Mouse (Mus musculus): ENCODE measurements around the gene Raet1e. TPM values are rescaled to one million over a fixed set of nuclear protein-coding genes. Genes with fewer than 3 reads are reported as not detected.
"Not testable (repeated sequence)": the region's sequence is repeated elsewhere in the genome, so short reads cannot be mapped to it uniquely, and the experiment has no call there.

The Raet1e gene
- polyA plus RNA-seq, 1 experiment from 2014 or later = 7.9 TPM

DNA sequence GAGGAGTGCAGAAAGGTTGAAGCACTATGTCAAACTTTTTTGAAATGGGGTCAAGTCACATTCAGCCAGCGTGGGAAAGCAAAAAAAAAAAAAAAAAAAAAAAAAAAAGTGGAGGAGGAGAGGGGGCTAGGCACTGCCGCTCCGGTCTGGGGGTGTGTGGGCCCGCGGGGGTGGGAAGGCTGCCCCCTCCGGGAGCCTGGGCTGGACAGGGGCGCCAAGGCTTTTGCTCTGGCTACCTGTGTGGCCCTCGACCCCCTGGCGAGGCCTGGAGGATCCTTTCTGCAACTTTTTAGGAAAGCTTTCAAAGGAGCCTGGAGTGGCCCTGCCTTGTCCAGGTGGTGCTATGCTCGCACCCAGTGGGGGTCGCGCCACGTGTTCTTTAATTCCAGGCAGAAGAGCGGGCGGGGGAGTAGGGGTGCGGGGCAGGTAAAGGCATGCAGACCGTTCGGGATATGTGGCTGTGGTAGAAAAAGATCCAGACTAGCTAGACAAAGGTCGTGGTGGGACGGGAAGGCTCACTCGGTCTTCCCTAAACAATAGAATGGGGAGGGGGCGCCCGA is 1.3 kb downstream of the Raet1e start:
- no peak overlapping the region for H3K9ac ChIP-seq (ENCODE audit: low read depth, low read length)
- H3K4me2 ChIP-seq = no peak overlapping the region
- peaks cover 48% of the 10 kb centered on the region for H3K27me3 ChIP-seq (ENCODE audit: control insufficient read depth, insufficient read depth, low read length)
- WGBS (ENCODE audit: insufficient replicate concordance) = 3% methylated on average over 23 of the region's 23 CpGs
- no peak overlapping the region for H3K27ac ChIP-seq (ENCODE audit: low read depth, low read length)
- no peak overlapping the region for H3K4me3 ChIP-seq (ENCODE audit: low read depth, low read length)
- no peaks in the 10 kb centered on the region; the same call in 1 of the 2 replicates for H3K4me1 ChIP-seq (ENCODE audit: control insufficient read depth, insufficient read depth, low read length)
- no peaks in the 10 kb centered on the region for H3K9me3 ChIP-seq (replicated peaks; ENCODE audit: control insufficient read depth, low read length)
- no peaks in the 10 kb centered on the region for H3K36me3 ChIP-seq (ENCODE audit: control insufficient read depth, insufficient read depth, low read length)
- no peak for ATAC-seq (replicated peaks; ENCODE audit: insufficient number of reproducible peaks, low FRiP score, low TSS enrichment)

DNA sequence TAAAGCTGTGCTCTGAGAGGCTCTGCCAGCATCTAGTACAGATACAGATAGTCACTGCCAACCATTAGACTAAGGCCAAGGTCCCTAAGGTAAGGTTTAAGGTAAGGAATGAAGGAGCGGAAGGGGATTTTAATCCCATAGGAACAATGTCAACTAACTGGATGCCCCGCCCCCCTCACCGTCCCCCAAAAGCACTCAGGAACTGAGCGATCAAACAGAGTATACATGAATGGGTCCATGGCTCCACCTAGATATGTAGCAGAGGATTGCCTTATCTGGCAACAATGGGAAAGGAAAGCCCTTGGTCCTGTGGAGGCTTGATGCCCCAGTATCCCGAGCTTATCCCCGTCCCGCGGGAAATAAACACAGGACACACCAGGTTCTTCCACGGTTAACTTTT is 4.9 kb downstream of the Raet1e start:
- H3K4me2 ChIP-seq = peak overlapping the region; percentile 52
- 16% methylated on average over 9 of the region's 9 CpGs for WGBS (ENCODE audit: insufficient replicate concordance)

DNA sequence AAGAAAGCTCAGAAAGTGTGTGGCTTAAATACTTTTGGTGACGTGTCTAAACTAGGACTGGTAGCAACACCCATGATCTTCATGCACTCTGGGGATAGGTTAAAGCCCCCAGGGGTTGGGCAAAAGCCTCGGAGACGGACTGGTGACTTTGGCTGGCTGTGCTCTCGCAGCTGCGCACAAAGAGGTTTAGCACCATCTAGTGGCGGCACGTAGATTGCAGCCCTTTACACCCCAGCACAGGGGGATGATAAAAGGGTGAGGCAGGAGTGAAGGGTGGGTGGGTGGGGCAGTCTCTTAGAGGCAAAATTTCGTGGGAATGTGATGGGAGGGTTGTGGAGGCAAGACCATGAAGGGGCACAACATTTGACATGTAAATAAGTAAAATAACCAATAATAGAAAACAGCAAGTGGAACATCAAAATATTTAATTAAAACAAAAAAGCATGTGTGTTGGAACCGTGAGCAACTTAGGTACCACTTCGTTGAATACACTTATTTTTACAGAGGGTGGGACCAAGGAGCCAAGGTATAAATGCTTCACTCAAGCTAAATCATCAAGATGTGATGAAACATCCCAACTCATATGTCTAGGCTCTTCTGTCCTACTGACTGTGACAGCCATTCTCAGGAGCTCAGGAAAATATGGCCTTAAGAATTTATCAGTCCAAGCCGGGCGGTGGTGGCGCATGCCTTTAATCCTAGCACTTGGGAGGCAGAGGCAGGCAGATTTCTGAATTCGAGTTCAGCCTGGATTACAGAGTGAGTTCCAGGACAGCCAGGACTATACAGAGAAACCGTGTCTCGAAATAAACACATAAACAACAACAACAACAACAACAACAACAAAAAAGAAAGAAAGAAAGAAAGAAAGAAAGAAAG is 5.6 kb downstream of the Raet1e start:
- not testable (repeated sequence) for H3K27ac ChIP-seq (ENCODE audit: low read depth, low read length); ATAC-seq (replicated peaks; ENCODE audit: insufficient number of reproducible peaks, low FRiP score, low TSS enrichment); H3K9ac ChIP-seq (ENCODE audit: low read depth, low read length); H3K9me3 ChIP-seq (replicated peaks; ENCODE audit: control insufficient read depth, low read length); H3K36me3 ChIP-seq (ENCODE audit: control insufficient read depth, insufficient read depth, low read length); H3K4me1 ChIP-seq (ENCODE audit: control insufficient read depth, insufficient read depth, low read length); H3K4me3 ChIP-seq (ENCODE audit: low read depth, low read length)
- WGBS (ENCODE audit: insufficient replicate concordance) = 32% methylated on average over 13 of the region's 16 CpGs
- peak overlapping the region; percentile 52 for H3K4me2 ChIP-seq
- H3K27me3 ChIP-seq (ENCODE audit: control insufficient read depth, insufficient read depth, low read length) = peaks cover 15% of the 10 kb centered on the region

More for the DNA sequence above, 4.9 kb downstream of the Raet1e start:
- not testable (repeated sequence) for H3K27ac ChIP-seq (ENCODE audit: low read depth, low read length); H3K4me1 ChIP-seq (ENCODE audit: control insufficient read depth, insufficient read depth, low read length); ATAC-seq (replicated peaks; ENCODE audit: insufficient number of reproducible peaks, low FRiP score, low TSS enrichment); H3K9me3 ChIP-seq (replicated peaks; ENCODE audit: control insufficient read depth, low read length); H3K4me3 ChIP-seq (ENCODE audit: low read depth, low read length); H3K36me3 ChIP-seq (ENCODE audit: control insufficient read depth, insufficient read depth, low read length); H3K9ac ChIP-seq (ENCODE audit: low read depth, low read length)
- peaks cover 20% of the 10 kb centered on the region for H3K27me3 ChIP-seq (ENCODE audit: control insufficient read depth, insufficient read depth, low read length)

DNA sequence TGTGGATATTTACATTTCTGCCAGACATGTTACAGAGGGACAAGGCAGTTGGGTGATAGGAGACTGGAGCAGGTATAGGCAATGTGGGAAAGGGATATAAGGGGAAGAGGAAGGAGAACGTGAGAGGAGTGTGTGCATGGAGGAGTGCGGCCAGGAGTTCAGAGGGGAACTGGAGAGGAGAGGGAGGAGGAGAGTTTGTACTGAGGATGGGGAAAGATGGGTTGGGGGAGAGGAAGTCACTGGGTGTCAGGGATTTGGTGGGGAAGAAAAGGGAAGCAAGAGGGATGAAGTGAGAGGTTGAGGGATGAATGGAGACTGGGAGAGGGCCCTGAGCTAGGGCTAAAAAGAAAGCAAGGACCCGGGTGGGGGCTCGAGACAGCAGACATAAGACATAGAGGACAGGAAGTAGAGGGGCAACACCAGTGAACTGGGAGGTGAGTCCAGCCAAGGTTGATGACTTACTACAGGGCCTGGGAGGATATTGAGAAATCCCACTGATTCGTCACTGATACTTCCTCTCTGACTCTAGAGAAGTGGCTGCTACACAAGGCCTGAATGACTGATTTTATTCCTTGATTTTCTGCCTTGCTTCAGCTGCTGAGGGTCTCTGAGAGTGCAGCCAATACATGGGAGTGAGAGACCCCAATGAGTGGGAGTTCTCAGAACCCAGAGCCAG is 7.1 kb downstream of the Raet1e start:
- H3K36me3 ChIP-seq (ENCODE audit: control insufficient read depth, insufficient read depth, low read length); H3K27ac ChIP-seq (ENCODE audit: low read depth, low read length); H3K9me3 ChIP-seq (replicated peaks; ENCODE audit: control insufficient read depth, low read length); H3K4me1 ChIP-seq (ENCODE audit: control insufficient read depth, insufficient read depth, low read length); H3K4me2 ChIP-seq; H3K4me3 ChIP-seq (ENCODE audit: low read depth, low read length); H3K27me3 ChIP-seq (ENCODE audit: control insufficient read depth, insufficient read depth, low read length); H3K9ac ChIP-seq (ENCODE audit: low read depth, low read length); ATAC-seq (replicated peaks; ENCODE audit: insufficient number of reproducible peaks, low FRiP score, low TSS enrichment): not testable (repeated sequence)
- 47% methylated on average over 5 of the region's 5 CpGs for WGBS (ENCODE audit: insufficient replicate concordance)

DNA sequence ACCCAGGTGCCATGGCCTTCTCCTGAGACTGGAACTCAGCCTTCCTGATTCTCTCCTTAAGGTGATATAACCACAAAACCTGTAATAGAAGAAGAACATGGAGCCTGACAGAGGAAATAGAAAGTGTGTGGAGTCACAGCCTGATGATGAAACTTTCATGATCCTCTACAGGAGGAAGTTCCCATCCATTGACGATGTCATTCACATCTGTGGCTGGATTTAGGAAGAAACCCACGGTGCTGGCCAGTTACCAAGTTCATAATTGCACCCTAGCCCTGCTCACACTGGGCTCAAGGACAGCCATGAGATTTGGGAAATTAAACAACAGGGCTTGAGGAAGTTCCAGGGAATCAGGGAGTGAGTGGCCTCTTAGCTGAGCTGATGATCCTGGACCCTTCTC is 7.7 kb downstream of the Raet1e start:
- H3K36me3 ChIP-seq (ENCODE audit: control insufficient read depth, insufficient read depth, low read length); H3K27ac ChIP-seq (ENCODE audit: low read depth, low read length); H3K4me1 ChIP-seq (ENCODE audit: control insufficient read depth, insufficient read depth, low read length); H3K9me3 ChIP-seq (replicated peaks; ENCODE audit: control insufficient read depth, low read length); H3K4me3 ChIP-seq (ENCODE audit: low read depth, low read length); H3K27me3 ChIP-seq (ENCODE audit: control insufficient read depth, insufficient read depth, low read length); ATAC-seq (replicated peaks; ENCODE audit: insufficient number of reproducible peaks, low FRiP score, low TSS enrichment); H3K9ac ChIP-seq (ENCODE audit: low read depth, low read length); H3K4me2 ChIP-seq: not testable (repeated sequence)
- 67% methylated on average over 2 of the region's 2 CpGs for WGBS (ENCODE audit: insufficient replicate concordance)

DNA sequence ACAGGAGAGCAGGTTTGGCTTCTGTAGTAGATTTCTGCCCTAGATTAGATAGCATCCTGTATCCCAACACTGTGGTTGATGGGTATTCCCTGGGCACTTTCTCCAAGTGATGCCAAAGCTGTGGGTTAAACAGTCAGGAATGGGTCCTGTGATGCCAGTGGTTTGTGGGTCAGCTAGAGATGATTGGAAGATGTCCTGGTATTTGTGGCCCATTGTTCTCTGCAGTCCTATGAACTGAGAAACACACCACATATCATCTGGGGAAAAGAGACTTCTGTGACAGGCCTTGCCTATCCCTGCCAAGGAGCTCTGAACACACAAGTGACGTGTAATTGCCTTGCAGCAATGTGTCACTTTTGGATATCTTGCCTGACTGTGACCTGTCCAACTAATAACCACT is 8.7 kb downstream of the Raet1e start:
- ATAC-seq (replicated peaks; ENCODE audit: insufficient number of reproducible peaks, low FRiP score, low TSS enrichment); H3K9me3 ChIP-seq (replicated peaks; ENCODE audit: control insufficient read depth, low read length); H3K27me3 ChIP-seq (ENCODE audit: control insufficient read depth, insufficient read depth, low read length); H3K27ac ChIP-seq (ENCODE audit: low read depth, low read length); H3K4me2 ChIP-seq; H3K36me3 ChIP-seq (ENCODE audit: control insufficient read depth, insufficient read depth, low read length); H3K9ac ChIP-seq (ENCODE audit: low read depth, low read length); H3K4me3 ChIP-seq (ENCODE audit: low read depth, low read length); H3K4me1 ChIP-seq (ENCODE audit: control insufficient read depth, insufficient read depth, low read length): not testable (repeated sequence)
- 70% methylated on average over 1 of the region's 1 CpGs for WGBS (ENCODE audit: insufficient replicate concordance)

DNA sequence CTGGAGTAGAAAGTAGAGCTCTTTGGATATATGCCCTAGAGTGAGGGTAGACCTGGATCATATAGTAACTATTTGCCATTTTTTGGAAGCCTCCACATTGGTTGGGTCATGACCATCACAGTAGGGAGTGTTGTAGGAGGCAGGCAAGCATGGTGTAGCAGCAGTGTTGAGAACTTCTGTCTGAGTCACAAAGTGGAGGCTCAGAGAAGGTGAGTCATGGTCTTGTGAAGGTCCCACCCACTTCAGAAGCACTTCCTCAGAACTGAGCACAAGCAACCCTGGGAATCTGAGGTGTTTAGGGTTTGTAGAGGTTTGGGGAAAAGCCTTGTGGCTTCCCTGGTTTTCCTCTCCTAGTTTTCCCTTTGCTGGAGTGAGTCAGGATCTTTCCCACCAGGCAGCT is 10.7 kb downstream of the Raet1e start:
- not testable (repeated sequence) for H3K9ac ChIP-seq (ENCODE audit: low read depth, low read length); H3K9me3 ChIP-seq (replicated peaks; ENCODE audit: control insufficient read depth, low read length); H3K27me3 ChIP-seq (ENCODE audit: control insufficient read depth, insufficient read depth, low read length); H3K4me1 ChIP-seq (ENCODE audit: control insufficient read depth, insufficient read depth, low read length); H3K27ac ChIP-seq (ENCODE audit: low read depth, low read length); ATAC-seq (replicated peaks; ENCODE audit: insufficient number of reproducible peaks, low FRiP score, low TSS enrichment); H3K4me3 ChIP-seq (ENCODE audit: low read depth, low read length); H3K36me3 ChIP-seq (ENCODE audit: control insufficient read depth, insufficient read depth, low read length); H3K4me2 ChIP-seq

DNA sequence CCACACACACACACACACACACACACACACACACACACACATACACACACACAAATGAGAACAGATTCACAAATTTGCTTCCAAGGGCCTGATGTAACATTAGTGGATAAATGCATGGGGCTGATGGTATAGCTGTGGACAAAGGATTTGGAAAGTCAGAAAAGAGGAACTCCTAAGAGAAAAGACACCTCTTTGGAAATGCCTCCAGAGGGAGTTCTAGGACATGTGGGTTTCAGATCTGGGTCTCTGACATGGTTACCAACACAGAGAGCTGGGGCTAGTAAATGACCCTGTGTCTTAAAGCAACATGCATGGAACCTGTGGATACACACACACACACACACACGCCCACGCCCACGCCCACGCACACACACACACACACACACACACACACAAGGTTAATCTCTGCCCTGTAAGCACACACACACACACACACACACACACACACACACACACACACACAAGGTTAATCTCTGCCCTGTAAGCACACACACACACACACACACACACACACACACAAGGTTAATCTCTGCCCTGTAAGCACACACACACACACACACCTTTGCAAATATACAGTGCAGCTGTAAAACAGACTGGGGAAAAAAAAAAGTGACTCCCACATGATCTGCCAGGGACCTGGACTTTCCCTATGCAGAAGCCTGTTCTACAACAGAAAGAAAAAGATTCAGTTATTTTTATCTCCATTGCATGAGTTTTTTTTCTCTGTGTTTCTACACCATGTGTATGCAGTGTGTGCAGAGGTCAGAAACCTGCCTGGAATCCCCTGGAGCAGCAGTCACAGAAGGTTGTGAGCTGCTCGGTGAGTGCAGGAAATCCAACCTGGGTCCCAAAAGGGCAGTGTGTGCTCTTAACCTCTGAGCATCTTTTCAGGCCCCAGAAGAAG is 14.3 kb downstream of the Raet1e start:
- H3K27me3 ChIP-seq (ENCODE audit: control insufficient read depth, insufficient read depth, low read length); ATAC-seq (replicated peaks; ENCODE audit: insufficient number of reproducible peaks, low FRiP score, low TSS enrichment); H3K4me1 ChIP-seq (ENCODE audit: control insufficient read depth, insufficient read depth, low read length); H3K9ac ChIP-seq (ENCODE audit: low read depth, low read length); H3K27ac ChIP-seq (ENCODE audit: low read depth, low read length); H3K36me3 ChIP-seq (ENCODE audit: control insufficient read depth, insufficient read depth, low read length); H3K9me3 ChIP-seq (replicated peaks; ENCODE audit: control insufficient read depth, low read length): not testable (repeated sequence)
- H3K4me3 ChIP-seq (ENCODE audit: low read depth, low read length) = peak overlapping the region; percentile 12; the same call in 1 of the 2 replicates
- WGBS (ENCODE audit: insufficient replicate concordance) = 54% methylated on average over 4 of the region's 5 CpGs
- peak overlapping the region; percentile 39 for H3K4me2 ChIP-seq
